Mouse (Mus musculus): Measurements from ENCODE around the gene Eef1akmt3. TPM values are rescaled to one million over a fixed set of nuclear protein-coding genes. Genes with fewer than 3 reads are reported as not detected.

Eef1akmt3 gene
- polyA plus RNA-seq, 1 experiment, result 0.34 TPM

DNA sequence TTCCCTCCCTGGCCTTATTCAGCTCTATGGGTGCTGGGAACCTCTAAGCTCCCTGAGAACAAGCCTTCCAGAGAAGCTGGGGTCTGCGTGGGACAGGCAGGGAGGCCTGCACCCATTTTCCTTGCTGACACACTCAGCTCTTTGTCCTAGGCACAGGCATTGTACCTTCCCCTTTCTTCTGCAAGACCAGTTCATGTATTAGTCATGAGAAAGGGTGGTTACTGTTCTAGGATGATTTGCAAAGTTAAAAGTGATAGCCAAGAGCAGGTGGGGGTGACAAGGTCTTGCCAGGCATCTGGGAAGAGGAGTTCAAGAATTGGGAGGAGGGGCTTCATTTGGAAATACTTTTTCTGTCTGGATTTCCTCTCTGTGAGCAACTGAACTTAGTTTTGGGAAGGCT is 39.3 kb downstream of the Eef1akmt3 start:
- TF ChIP-seq CTCF (IDR thresholded peaks at IDR 0.05; ENCODE audit: low read depth, low read length), result no peak
- no peak for TF ChIP-seq POLR2A (IDR thresholded peaks at IDR 0.05; ENCODE audit: borderline replicate concordance, low read depth, low read length)
- Histone ChIP-seq H3K27ac (ENCODE audit: insufficient read depth, low read depth, low read length) (no peak overlapping the region), H3K4me3 (ENCODE audit: insufficient read depth, low read length) (no peak overlapping the region), H3K4me1 (ENCODE audit: control insufficient read depth, insufficient read depth, low read length) (no peaks in the 10 kb centered on the region)

DNA sequence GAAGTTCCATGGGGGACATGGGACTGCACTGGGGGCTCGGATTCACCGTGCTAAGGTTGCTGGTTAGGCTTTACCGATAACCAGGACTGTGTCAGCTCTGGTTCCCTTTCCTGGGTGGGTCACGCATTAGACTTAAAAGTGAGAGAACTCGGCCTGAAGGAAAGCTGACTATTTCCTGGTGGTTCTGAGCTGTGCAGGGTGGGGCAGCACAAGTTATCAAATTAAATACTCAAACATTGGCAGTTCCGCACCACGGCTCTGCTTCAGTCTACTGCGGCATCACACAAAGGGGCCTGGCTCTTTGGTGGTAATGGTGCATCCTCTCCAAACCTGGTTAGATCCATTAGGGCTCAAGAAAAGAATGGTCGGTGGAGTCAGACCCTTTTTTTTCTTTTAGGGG is 40.0 kb downstream of the Eef1akmt3 start:
- no peak overlapping the region for H3K4me3 ChIP-seq (ENCODE audit: insufficient read depth, low read length)
- no peak for TF ChIP-seq POLR2A (IDR thresholded peaks at IDR 0.05; ENCODE audit: borderline replicate concordance, low read depth, low read length)
- TF ChIP-seq CTCF (IDR thresholded peaks at IDR 0.05; ENCODE audit: low read depth, low read length), result no peak
- H3K27ac ChIP-seq (ENCODE audit: insufficient read depth, low read depth, low read length), result no peak overlapping the region
- no peaks in the 10 kb centered on the region for H3K4me1 ChIP-seq (ENCODE audit: control insufficient read depth, insufficient read depth, low read length)

GRCm38 (mm10) chr10:127000529-127000928 is 40.8 kb downstream of the Eef1akmt3 start, which contains the start of gene Avil:
Gene Avil, plus strand, starts transcription at chr10:127000709.
- TF ChIP-seq CTCF (IDR thresholded peaks at IDR 0.05; ENCODE audit: low read depth, low read length) (no peak), POLR2A (IDR thresholded peaks at IDR 0.05; ENCODE audit: borderline replicate concordance, low read depth, low read length) (no peak)
- Histone ChIP-seq H3K4me3 (ENCODE audit: insufficient read depth, low read length) (no peak within 1 kb of the TSS), H3K27ac (ENCODE audit: insufficient read depth, low read depth, low read length) (no peak within 1 kb of the TSS), H3K4me1 (ENCODE audit: control insufficient read depth, insufficient read depth, low read length) (no peaks in the 10 kb centered on the region)

DNA sequence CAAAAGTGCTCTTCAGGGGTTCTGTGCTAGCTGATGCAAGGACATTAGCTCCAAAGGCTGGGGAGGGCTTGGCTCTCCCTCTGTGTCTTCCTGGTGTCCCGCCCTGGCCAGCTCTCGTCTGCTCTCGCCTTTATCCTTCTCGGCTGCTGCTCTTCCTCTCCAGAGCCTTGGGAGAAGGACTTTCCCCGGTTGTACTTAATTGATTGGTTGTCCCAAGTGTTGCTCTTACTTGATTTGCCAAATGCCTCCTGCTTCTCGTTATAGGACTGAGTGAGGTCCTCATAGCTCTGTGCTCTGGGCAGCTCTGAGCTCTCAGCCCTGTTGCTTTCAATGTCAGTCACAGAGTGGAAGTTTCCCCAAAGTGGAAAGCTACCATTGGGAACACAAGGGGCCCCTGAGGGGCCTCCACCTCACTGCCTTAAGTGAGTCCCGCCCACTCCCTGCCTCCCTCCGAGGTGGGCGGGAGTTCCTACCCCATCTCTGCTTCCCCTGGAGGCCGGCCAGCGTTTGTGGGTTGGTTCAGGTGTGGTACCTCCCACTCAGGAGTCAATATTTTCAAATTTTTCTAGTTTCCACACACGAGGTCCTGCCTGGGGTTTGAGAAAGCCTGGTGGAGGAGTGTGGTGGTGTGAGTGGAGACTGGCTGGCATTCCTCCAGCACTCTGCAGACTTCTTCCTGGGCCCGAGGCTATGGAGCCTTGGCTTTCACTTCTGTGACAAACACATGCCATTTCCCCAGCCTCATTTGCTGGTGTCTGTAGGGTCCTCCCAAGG is 43.8 kb downstream of the Eef1akmt3 start:
- TF ChIP-seq CTCF (IDR thresholded peaks at IDR 0.05; ENCODE audit: low read depth, low read length), result no peak
- no peak for TF ChIP-seq POLR2A (IDR thresholded peaks at IDR 0.05; ENCODE audit: borderline replicate concordance, low read depth, low read length)
- Histone ChIP-seq H3K27ac (ENCODE audit: insufficient read depth, low read depth, low read length) (no peak overlapping the region), H3K4me3 (ENCODE audit: insufficient read depth, low read length) (no peak overlapping the region), H3K4me1 (ENCODE audit: control insufficient read depth, insufficient read depth, low read length) (no peaks in the 10 kb centered on the region)

DNA sequence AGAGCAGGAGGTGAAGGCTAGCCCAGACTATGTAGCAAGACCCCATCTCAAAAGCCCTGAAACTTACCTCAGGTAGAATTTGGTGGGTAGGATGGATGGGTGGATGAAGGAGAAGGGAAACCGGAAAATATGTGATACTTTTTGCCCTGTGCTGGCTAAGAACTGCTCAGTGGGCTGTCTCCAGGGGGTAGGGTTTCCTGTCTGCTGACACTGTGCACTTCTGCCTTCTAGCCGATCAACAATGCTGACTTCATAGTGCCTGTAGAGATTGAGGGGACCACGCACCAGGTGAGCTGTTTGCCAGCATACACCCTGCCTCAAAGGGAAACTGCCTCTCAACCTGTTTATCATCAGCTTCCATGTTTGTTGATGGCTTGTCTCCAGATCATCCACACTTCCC is 47.7 kb downstream of the Eef1akmt3 start:
- no peak overlapping the region for H3K27ac ChIP-seq (ENCODE audit: insufficient read depth, low read depth, low read length)
- TF ChIP-seq CTCF (IDR thresholded peaks at IDR 0.05; ENCODE audit: low read depth, low read length), result no peak
- TF ChIP-seq POLR2A (IDR thresholded peaks at IDR 0.05; ENCODE audit: borderline replicate concordance, low read depth, low read length), result no peak
- no peak overlapping the region for H3K4me3 ChIP-seq (ENCODE audit: insufficient read depth, low read length)
- peaks cover 10% of the 10 kb centered on the region for H3K4me1 ChIP-seq (ENCODE audit: control insufficient read depth, insufficient read depth, low read length)

DNA sequence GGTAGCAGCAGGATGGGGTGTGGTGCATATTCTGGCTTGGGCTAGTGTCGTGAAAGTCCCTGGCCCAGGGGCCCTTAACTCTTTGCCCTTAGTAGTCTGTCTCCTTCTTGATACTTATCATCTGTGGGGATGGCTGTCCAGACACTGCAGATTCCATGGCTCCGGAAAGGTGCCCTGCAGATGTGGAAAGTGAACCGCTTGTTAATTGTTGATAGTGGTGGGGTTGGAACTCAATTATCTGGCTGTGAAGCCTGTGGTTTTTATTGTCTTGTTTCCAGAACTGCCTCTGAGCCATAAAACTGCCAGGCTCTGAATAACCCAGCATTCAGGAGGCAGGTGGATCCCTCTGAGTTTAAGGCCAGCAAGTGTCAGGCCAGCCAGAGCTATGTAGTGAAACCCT is 49.6 kb downstream of the Eef1akmt3 start:
- peaks cover 29% of the 10 kb centered on the region for H3K4me1 ChIP-seq (ENCODE audit: control insufficient read depth, insufficient read depth, low read length)
- no peak overlapping the region for H3K27ac ChIP-seq (ENCODE audit: insufficient read depth, low read depth, low read length)
- TF ChIP-seq CTCF (IDR thresholded peaks at IDR 0.05; ENCODE audit: low read depth, low read length), result no peak
- TF ChIP-seq POLR2A (IDR thresholded peaks at IDR 0.05; ENCODE audit: borderline replicate concordance, low read depth, low read length), result no peak
- no peak overlapping the region for H3K4me3 ChIP-seq (ENCODE audit: insufficient read depth, low read length)

DNA sequence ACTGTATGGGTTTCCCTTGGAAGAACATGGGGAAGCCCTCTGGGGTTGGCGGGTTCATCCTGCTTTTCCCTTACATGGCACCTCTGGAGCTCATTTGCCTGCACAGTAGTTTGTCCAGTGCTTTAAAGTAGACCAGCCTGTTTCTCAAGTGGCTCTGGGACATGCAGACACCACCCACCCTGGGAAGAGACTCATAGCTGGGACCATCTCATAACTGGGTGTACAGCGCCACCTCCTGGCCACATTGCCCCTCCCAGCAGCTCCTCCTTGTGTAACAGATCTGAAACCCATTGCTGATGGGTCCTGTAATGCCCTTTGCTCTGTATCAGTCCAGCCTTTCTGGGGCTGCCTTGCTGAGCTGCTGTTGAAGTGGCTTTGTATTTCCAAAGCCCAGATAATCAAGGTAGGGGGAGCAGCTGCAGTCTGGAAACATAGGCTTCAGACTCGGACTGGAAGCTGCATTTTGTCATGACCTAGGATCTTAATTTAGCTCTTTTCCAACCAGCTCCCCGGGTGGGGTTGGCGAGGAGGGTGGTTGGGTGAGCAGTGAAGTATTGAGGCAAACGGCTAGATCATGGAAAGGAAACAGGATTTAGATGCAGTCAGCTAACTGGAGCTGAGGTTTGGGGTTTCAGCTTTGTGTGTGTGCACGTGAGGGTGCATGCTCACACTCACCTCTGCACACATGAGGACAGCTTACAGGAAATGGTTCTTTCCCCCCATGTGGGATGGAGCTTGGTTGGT is 50.8 kb downstream of the Eef1akmt3 start:
- Histone ChIP-seq H3K4me3 (ENCODE audit: insufficient read depth, low read length) (no peak overlapping the region), H3K27ac (ENCODE audit: insufficient read depth, low read depth, low read length) (no peak overlapping the region), H3K4me1 (ENCODE audit: control insufficient read depth, insufficient read depth, low read length) (peaks cover 37% of the 10 kb centered on the region)
- peak; percentile 94 for TF ChIP-seq CTCF (IDR thresholded peaks at IDR 0.05; ENCODE audit: low read depth, low read length)
- TF ChIP-seq POLR2A (IDR thresholded peaks at IDR 0.05; ENCODE audit: borderline replicate concordance, low read depth, low read length), result no peak

GRCm38 (mm10) chr10:126988513-126989165 is 52.7 kb downstream of the Eef1akmt3 start:
- TF ChIP-seq CTCF (IDR thresholded peaks at IDR 0.05; ENCODE audit: low read depth, low read length), result no peak
- no peak for TF ChIP-seq POLR2A (IDR thresholded peaks at IDR 0.05; ENCODE audit: borderline replicate concordance, low read depth, low read length)
- Histone ChIP-seq H3K4me3 (ENCODE audit: insufficient read depth, low read length) (no peak overlapping the region), H3K27ac (ENCODE audit: insufficient read depth, low read depth, low read length) (no peak overlapping the region), H3K4me1 (ENCODE audit: control insufficient read depth, insufficient read depth, low read length) (peaks cover 54% of the 10 kb centered on the region)

DNA sequence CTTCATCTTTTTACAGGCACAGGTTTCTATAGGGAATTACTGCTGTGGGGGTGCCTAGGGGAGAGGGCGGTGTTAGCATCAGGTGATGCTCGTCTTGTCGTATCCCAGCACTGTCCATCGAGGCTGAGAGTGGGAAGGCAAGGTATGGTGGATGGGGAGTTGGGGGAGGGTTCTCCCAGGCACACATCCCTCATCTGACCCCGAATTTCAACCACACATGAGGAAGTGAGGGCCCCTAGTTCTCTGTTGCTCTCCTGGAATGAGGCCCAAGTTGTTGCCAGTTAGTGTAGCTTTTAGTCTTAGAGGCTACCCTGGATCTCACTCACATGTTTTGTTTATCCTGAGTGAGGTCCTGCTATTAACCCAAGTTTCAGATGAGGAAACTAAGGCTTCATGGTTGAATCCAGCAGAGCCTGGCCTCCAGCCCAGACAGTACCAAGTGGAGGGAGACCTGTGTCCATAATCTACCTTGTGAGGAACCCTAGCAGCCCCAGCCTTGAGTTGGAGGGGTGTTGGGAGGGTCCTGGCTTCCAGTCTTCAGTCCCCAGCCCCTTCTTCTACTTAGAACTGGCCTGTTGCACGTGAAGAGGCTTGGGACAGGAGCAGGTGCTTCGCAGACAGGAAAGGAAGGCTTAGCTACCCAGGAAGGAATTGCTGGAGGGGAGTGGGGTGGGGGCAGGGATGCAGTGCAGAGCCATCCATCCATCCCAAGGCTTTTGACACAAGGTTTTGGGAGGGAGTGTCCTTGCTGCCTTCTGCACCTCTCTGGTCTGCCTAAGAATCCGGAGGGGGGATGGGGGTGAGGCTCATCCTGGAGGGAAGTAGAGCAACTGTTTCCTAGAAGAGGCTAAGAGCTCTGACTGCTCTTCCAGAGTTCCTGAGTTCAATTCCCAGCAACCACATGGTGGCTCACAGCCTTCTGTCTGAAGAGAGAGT is 53.9 kb downstream of the Eef1akmt3 start:
- peaks cover 65% of the 10 kb centered on the region for H3K4me1 ChIP-seq (ENCODE audit: control insufficient read depth, insufficient read depth, low read length)
- H3K4me3 ChIP-seq (ENCODE audit: insufficient read depth, low read length), result 0 out of 2 replicates have a peak overlapping the region, but pooled peaks have one; percentile 10
- no peak for TF ChIP-seq POLR2A (IDR thresholded peaks at IDR 0.05; ENCODE audit: borderline replicate concordance, low read depth, low read length)
- TF ChIP-seq CTCF (IDR thresholded peaks at IDR 0.05; ENCODE audit: low read depth, low read length), result no peak
- peak overlapping the region; percentile 68 for H3K27ac ChIP-seq (ENCODE audit: insufficient read depth, low read depth, low read length)
